8 mouse cellular contexts compared by ENCODE assay signal in genomic region chr9:41447211-41447875, GRCm38 (mm10).
DNase-seq lines count a peak whose midpoint lies in the region; ATAC-seq lines count a peak whose summit lies in the region.

No protein-coding gene starts in this region.

- H3K4me3 ChIP-seq in liver, embryonic 12.5 days = no peak overlapping the region
- no peak overlapping the region for H3K4me3 ChIP-seq in neural tube, embryonic 14.5 days (ENCODE audit: low read depth, low read length)

- H3K9ac ChIP-seq in liver, embryonic 12.5 days = no peak overlapping the region
- no peak overlapping the region; the same call in 1 of the 2 replicates for H3K9ac ChIP-seq in neural tube, embryonic 14.5 days (replicated peaks; ENCODE audit: low read depth, low read length)

- 0 out of 2 replicates have a peak overlapping the region, but pooled peaks have one; percentile 4 for H3K4me2 ChIP-seq in liver, embryonic 12.5 days
- H3K4me2 ChIP-seq in neural tube, embryonic 14.5 days (ENCODE audit: low read depth, low read length) = peak overlapping the region; percentile 4; the same call in 1 of the 2 replicates

- H3K9me3 ChIP-seq in liver, embryonic 12.5 days (replicated peaks) = no peaks in the 10 kb centered on the region
- no peaks in the 10 kb centered on the region for H3K9me3 ChIP-seq in neural tube, embryonic 14.5 days (ENCODE audit: control insufficient read depth, low read length)

- no peaks in the 10 kb centered on the region for H3K4me1 ChIP-seq in liver, embryonic 12.5 days
- H3K4me1 ChIP-seq in neural tube, embryonic 14.5 days (ENCODE audit: control insufficient read depth, insufficient read depth, low read length) = peaks cover 34% of the 10 kb centered on the region

- no peaks in the 10 kb centered on the region for H3K27me3 ChIP-seq in liver, embryonic 12.5 days (replicated peaks)
- H3K27me3 ChIP-seq in neural tube, embryonic 14.5 days (ENCODE audit: control insufficient read depth, insufficient read depth, low read length) = no peaks in the 10 kb centered on the region

- DNase-seq in cerebellum, postnatal 36 days = peak; percentile 7 to 17
- DNase-seq in forelimb bud, embryonic 11.5 days (ENCODE audit: low read depth, low spot score) = peak; percentile 33
- peak; percentile 76 for DNase-seq in heart, postnatal 25 days (ENCODE audit: low spot score)
- peak; percentile 62 for DNase-seq in layer of hippocampus, adult 11-12 months (ENCODE audit: low spot score)
- peak; percentile 58 to 68 for DNase-seq in urinary bladder, postnatal 4 days (ENCODE audit: low spot score in 2 of 2)

- WGBS in liver, embryonic 12.5 days (ENCODE audit: insufficient replicate concordance) = 25% methylated on average over 12 of the region's 12 CpGs
- 21% methylated on average over 12 of the region's 12 CpGs for WGBS in neural tube, embryonic 14.5 days

- intact Hi-C loops in heart, postnatal 25 days (cut with DNase I) = no loop called here

- ATAC-seq in liver, embryonic 12.5 days = no peak
- ATAC-seq in neural tube, embryonic 14.5 days (ENCODE audit: low read depth) = peak; percentile 62; the same call in 1 of the 2 replicates
- ATAC-seq in monocyte, adult 5-6 weeks (replicated peaks; ENCODE audit: insufficient number of reproducible peaks, low FRiP score, low TSS enrichment, poor library complexity, severe bottlenecking) = no peak

- peak overlapping the region; percentile 50 for H3K27ac ChIP-seq in liver, embryonic 12.5 days
- H3K27ac ChIP-seq in neural tube, embryonic 14.5 days (ENCODE audit: low read depth, low read length) = peak overlapping the region; percentile 92

- H3K36me3 ChIP-seq in liver, embryonic 12.5 days = no peaks in the 10 kb centered on the region
- no peaks in the 10 kb centered on the region for H3K36me3 ChIP-seq in neural tube, embryonic 14.5 days (ENCODE audit: control insufficient read depth, insufficient read depth, low read length)

Comparison
In these comparisons a context has a peak if more than half of its experiments do, and no peak if none do; other contexts are left out.
1. DNase-seq: peak in every context shown above with its lines; median percentile 76 in heart, postnatal 25 days; 63 in urinary bladder, postnatal 4 days; 62 in layer of hippocampus, adult 11-12 months; 33 in forelimb bud, embryonic 11.5 days; 12 in cerebellum, postnatal 36 days.